Mouse (Mus musculus) bone marrow macrophage, adult 2 months (primary cell): ENCODE data around the gene Slc40a1. TPM values are rescaled to one million over a fixed set of nuclear protein-coding genes. Genes with fewer than 3 reads are reported as not detected.

Experiments
- H3K27ac ChIP-seq: 2 replicates; pipeline ENCODE4 v1.5.1; 2012; ENCODE audit warnings: low read depth, low read length; ENCODE audit not compliant: insufficient read depth
- H3K4me1 ChIP-seq: 2 replicates; pipeline ENCODE4 v1.6.1; 2012; ENCODE audit warnings: low read length; ENCODE audit not compliant: control insufficient read depth, insufficient read depth
- H3K4me3 ChIP-seq: 2 replicates; pipeline ENCODE4 v1.5.1; 2012; ENCODE audit warnings: mild to moderate bottlenecking, low read length, moderate library complexity; ENCODE audit not compliant: insufficient read depth
- CTCF ChIP-seq: IDR thresholded peaks from 2 replicates; pipeline ENCODE4 v1.5.1; 2012; ENCODE audit warnings: low read depth, mild to moderate bottlenecking, low read length, moderate library complexity
- POLR2A ChIP-seq: IDR thresholded peaks from 2 replicates; pipeline ENCODE4 v1.6.1; 2012; ENCODE audit warnings: mild to moderate bottlenecking, low read depth, low read length, borderline replicate concordance
- polyA plus RNA-seq: library from polyadenylated mRNA; stranded (reverse); fragments of >200 nt; gene quantifications from 2 replicates; pipeline ENCODE4 v1.2.4, GENCODE M21; 2012; ENCODE audit not compliant: missing spikeins, insufficient read depth, insufficient read length

Slc40a1 gene
- polyA plus RNA-seq, 1 experiment, result 35.5 TPM

- no peak within 1 kb of the TSS for H3K27ac ChIP-seq
- no peak for TF ChIP-seq CTCF
- TF ChIP-seq POLR2A, result no peak
- H3K4me1 ChIP-seq, result no peaks in the 10 kb centered on the region; the same call in 1 of the 2 replicates
- no peak within 1 kb of the TSS for H3K4me3 ChIP-seq
Measured at GRCm38 (mm10) chr1:45890173-45890572, 36.1 kb downstream of the Slc40a1 start, which contains the start of gene Gm5269. TSS of gene Gm5269 (minus strand) at chr1:45890273.

GRCm38 (mm10) chr1:45886800-45887199 is 39.5 kb downstream of the Slc40a1 start:
- no peak overlapping the region for H3K4me3 ChIP-seq
- peaks cover 15% of the 10 kb centered on the region for H3K4me1 ChIP-seq
- TF ChIP-seq POLR2A (no peak), CTCF (no peak)
- no peak overlapping the region for H3K27ac ChIP-seq

GRCm38 (mm10) chr1:45883378-45883777 is 42.9 kb downstream of the Slc40a1 start:
- Histone ChIP-seq H3K4me3 (no peak overlapping the region), H3K27ac (no peak overlapping the region), H3K4me1 (peaks cover 21% of the 10 kb centered on the region)
- no peak for TF ChIP-seq CTCF
- no peak for TF ChIP-seq POLR2A

- H3K4me3 ChIP-seq, result no peak overlapping the region
- no peak for TF ChIP-seq CTCF
- peak overlapping the region; percentile 100 for H3K27ac ChIP-seq
- H3K4me1 ChIP-seq, result peaks cover 21% of the 10 kb centered on the region
Measured at GRCm38 (mm10) chr1:45882076-45882475, 44.2 kb downstream of the Slc40a1 start.

- H3K4me1 ChIP-seq, result peaks cover 21% of the 10 kb centered on the region
- no peak overlapping the region for H3K4me3 ChIP-seq
- peak overlapping the region; percentile 100 for H3K27ac ChIP-seq
- TF ChIP-seq POLR2A (no peak), CTCF (no peak)
Measured at GRCm38 (mm10) chr1:45881228-45881832, 45.0 kb downstream of the Slc40a1 start.

- Histone ChIP-seq H3K4me1 (peaks cover 20% of the 10 kb centered on the region), H3K4me3 (no peak overlapping the region), H3K27ac (no peak overlapping the region)
- TF ChIP-seq CTCF (no peak), POLR2A (no peak)
Measured at GRCm38 (mm10) chr1:45877463-45877862, 48.9 kb downstream of the Slc40a1 start.

GRCm38 (mm10) chr1:45876450-45877198 is 49.7 kb downstream of the Slc40a1 start:
- Histone ChIP-seq H3K4me1 (peaks cover 19% of the 10 kb centered on the region), H3K4me3 (no peak overlapping the region), H3K27ac (no peak overlapping the region)
- TF ChIP-seq CTCF (no peak), POLR2A (no peak)

GRCm38 (mm10) chr1:45875640-45876039 is 50.7 kb downstream of the Slc40a1 start:
- no peak for TF ChIP-seq CTCF
- no peak for TF ChIP-seq POLR2A
- peaks cover 21% of the 10 kb centered on the region for H3K4me1 ChIP-seq
- H3K27ac ChIP-seq, result no peak overlapping the region
- no peak overlapping the region for H3K4me3 ChIP-seq

- Histone ChIP-seq H3K4me3 (no peak overlapping the region), H3K27ac (no peak overlapping the region), H3K4me1 (peaks cover 30% of the 10 kb centered on the region)
- TF ChIP-seq CTCF (no peak), POLR2A (no peak)
Measured at GRCm38 (mm10) chr1:45873250-45873649, 53.1 kb downstream of the Slc40a1 start.

GRCm38 (mm10) chr1:45868479-45869137 is 57.7 kb downstream of the Slc40a1 start:
- H3K4me3 ChIP-seq, result no peak overlapping the region
- TF ChIP-seq CTCF, result no peak
- no peak for TF ChIP-seq POLR2A
- peaks cover 61% of the 10 kb centered on the region for H3K4me1 ChIP-seq
- H3K27ac ChIP-seq, result peak overlapping the region; percentile 100
